Mouse (Mus musculus): ENCODE measurements around the gene Odf3l2.

Odf3l2 gene

DNA sequence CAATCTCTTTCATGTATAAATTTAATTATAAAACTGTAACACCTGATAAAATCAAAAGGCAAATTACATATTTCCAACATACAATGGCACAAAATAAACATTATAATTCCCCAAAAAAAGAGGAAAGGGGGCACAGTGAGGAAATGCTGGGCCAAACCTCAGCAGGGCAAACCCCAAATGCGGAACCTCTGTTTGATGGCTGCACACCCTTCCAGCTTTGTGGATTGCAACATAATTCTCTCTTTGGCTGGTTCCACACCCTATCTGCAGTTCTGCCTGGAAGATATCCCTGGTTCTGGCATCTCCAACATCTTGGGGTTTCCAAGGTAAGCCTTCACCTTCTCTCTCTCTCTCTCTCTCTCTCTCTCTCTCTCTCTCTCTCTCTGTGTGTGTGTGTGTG, 54.8 kb downstream of the Odf3l2 start:
- DNase-seq (ENCODE audit: inconsistent age in 2 of 2, low spot score in 1 of 2): no peak
